Mouse (Mus musculus): Measurements from ENCODE around the gene Msh4. TPM values are rescaled to one million over a fixed set of nuclear protein-coding genes. Genes with fewer than 3 reads are reported as not detected.

Msh4 gene
- under 1 TPM; 0.10 to 0.24 TPM for total RNA-seq (2021)
- long read RNA-seq, experiment 1, result 0 reads
- long read RNA-seq, experiment 2, result 0 reads

- intact Hi-C loops (cut with DNase I), result no loop called here
- no peak for DNase-seq
These were observed at the start of gene Msh4 for GRCm38 (mm10) chr3:153906136-153906871. TSS of gene Msh4 (minus strand) at chr3:153906138.

- intact Hi-C loops (cut with DNase I), result loop anchor here (10.0 kb wide), 1 partner anchor 647 kb away; the partner anchor contains the start of genes Cryz and Tyw3
- DNase-seq, result no peak
These were observed 42.2 kb upstream of the Msh4 start for GRCm38 (mm10) chr3:153948176-153948575.

- intact Hi-C loops (cut with DNase I), result loop anchor here (10.0 kb wide), 1 partner anchor 648 kb away; the partner anchor contains the start of genes Cryz and Tyw3
These were observed 41.3 kb upstream of the Msh4 start for GRCm38 (mm10) chr3:153947271-153947670.

GRCm38 (mm10) chr3:153944335-153944990 is 38.5 kb upstream of the Msh4 start, which contains the start of gene Acadm:
TSS of gene Acadm (minus strand) at chr3:153944632.
- intact Hi-C loops (cut with DNase I), result loop anchor here (10.0 kb wide), 1 partner anchor 650 kb away; the partner anchor contains the start of genes Cryz and Tyw3
- peak; percentile 98 to 99 for DNase-seq

More at GRCm38 (mm10) chr3:153947271-153947670, 41.3 kb upstream of the Msh4 start:
- no peak for DNase-seq

GRCm38 (mm10) chr3:153943901-153944334 is 38.0 kb upstream of the Msh4 start:
- intact Hi-C loops (cut with DNase I), result loop anchor here (2.0 to 10.0 kb wide), 2 partner anchors 31 to 651 kb away; partner anchors contain the start of genes Cryz, Rabggtb and Tyw3
- no peak for DNase-seq

GRCm38 (mm10) chr3:153943003-153943640 is 37.2 kb upstream of the Msh4 start:
- no peak for DNase-seq
- intact Hi-C loops (cut with DNase I), result loop anchor here (2.0 to 10.0 kb wide), 2 partner anchors 30 to 652 kb away; partner anchors contain the start of genes Cryz, Rabggtb and Tyw3

GRCm38 (mm10) chr3:153941613-153942012 is 35.7 kb upstream of the Msh4 start:
- intact Hi-C loops (cut with DNase I), result loop anchor here (2.0 to 10.0 kb wide), 2 partner anchors 29 to 653 kb away; partner anchors contain the start of genes Cryz, Rabggtb and Tyw3
- peak; percentile 9 to 18 for DNase-seq

- intact Hi-C loops (cut with DNase I), result loop anchor here (10.0 kb wide), 1 partner anchor 654 kb away; the partner anchor contains the start of genes Cryz and Tyw3
- DNase-seq, result no peak
These were observed 34.5 kb upstream of the Msh4 start for GRCm38 (mm10) chr3:153940486-153940885.

- intact Hi-C loops (cut with DNase I), result loop anchor here (10.0 kb wide), 1 partner anchor 655 kb away; the partner anchor contains the start of genes Cryz and Tyw3
These were observed 34.1 kb upstream of the Msh4 start for GRCm38 (mm10) chr3:153940021-153940420.

GRCm38 (mm10) chr3:153937116-153937810 is 31.3 kb upstream of the Msh4 start:
- intact Hi-C loops (cut with DNase I), result no loop called here
- DNase-seq, result no peak

More at GRCm38 (mm10) chr3:153940021-153940420, 34.1 kb upstream of the Msh4 start:
- no peak for DNase-seq

- peak; percentile 11 to 32 for DNase-seq
- intact Hi-C loops (cut with DNase I), result no loop called here
These were observed 29.9 kb upstream of the Msh4 start for GRCm38 (mm10) chr3:153935878-153936277.

- no peak for DNase-seq
- intact Hi-C loops (cut with DNase I), result no loop called here
These were observed 26.5 kb upstream of the Msh4 start for GRCm38 (mm10) chr3:153932461-153932860.

GRCm38 (mm10) chr3:153929526-153929925 is 23.6 kb upstream of the Msh4 start:
- intact Hi-C loops (cut with DNase I), result no loop called here
- DNase-seq, result no peak

GRCm38 (mm10) chr3:153926333-153926732 is 20.4 kb upstream of the Msh4 start:
- DNase-seq, result no peak
- intact Hi-C loops (cut with DNase I), result no loop called here

GRCm38 (mm10) chr3:153921147-153921910 is 15.4 kb upstream of the Msh4 start:
- DNase-seq, result no peak
- intact Hi-C loops (cut with DNase I), result no loop called here

- intact Hi-C loops (cut with DNase I), result no loop called here
- DNase-seq, result no peak
These were observed 11.3 kb upstream of the Msh4 start for GRCm38 (mm10) chr3:153917200-153917599.

GRCm38 (mm10) chr3:153913510-153914243 is 7.7 kb upstream of the Msh4 start:
- intact Hi-C loops (cut with DNase I), result loop anchor here (2.0 kb wide), 1 partner anchor 29 kb away; no protein-coding TSS in a partner anchor
- DNase-seq, result no peak
